Mouse (Mus musculus): ENCODE data around the gene Cntnap2.

Gene Cntnap2

GRCm38 (mm10) chr6:47350100-47350690 lies 2291.0 kb downstream of the Cntnap2 start:
- no peak for DNase-seq (ENCODE audit: low read depth, low spot score)
